Mouse (Mus musculus): ENCODE measurements around the gene Krtap4-13. TPM values are rescaled to one million over a fixed set of nuclear protein-coding genes. Genes with fewer than 3 reads are reported as not detected.
"Not testable (repeated sequence)": the region's sequence is repeated elsewhere in the genome, so short reads cannot be mapped to it uniquely, and the experiment has no call there.

Gene Krtap4-13
- not detected for polyA plus RNA-seq (2017; shearing (Covaris generic))

- not testable (repeated sequence) for ATAC-seq
Observed at GRCm38 (mm10) chr11:99809792-99810191, at the start of gene Krtap4-13. Gene Krtap4-13 (minus strand): TSS chr11:99809892.

GRCm38 (mm10) chr11:99858761-99859160, 49.1 kb upstream of the Krtap4-13 start:
- ATAC-seq: no peak

- ATAC-seq: no peak
Observed at GRCm38 (mm10) chr11:99857617-99858016, 47.9 kb upstream of the Krtap4-13 start, which contains the start of gene Gm11568. Gene Gm11568 (plus strand): TSS chr11:99857917.

- ATAC-seq: no peak
Observed at GRCm38 (mm10) chr11:99854121-99854520, 44.4 kb upstream of the Krtap4-13 start.

- ATAC-seq: no peak
Observed at GRCm38 (mm10) chr11:99851508-99851907, 41.8 kb upstream of the Krtap4-13 start, which contains the start of gene Krtap4-16. Gene Krtap4-16 (minus strand): TSS chr11:99851608.

- ATAC-seq: no peak
Observed at GRCm38 (mm10) chr11:99846746-99847145, 37.1 kb upstream of the Krtap4-13 start.

GRCm38 (mm10) chr11:99842185-99842584, 32.5 kb upstream of the Krtap4-13 start:
- no peak for ATAC-seq

GRCm38 (mm10) chr11:99837966-99838365, 28.3 kb upstream of the Krtap4-13 start, which contains the start of gene 2300003K06Rik:
Gene 2300003K06Rik (minus strand): TSS chr11:99838066.
- ATAC-seq: no peak

- ATAC-seq: not testable (repeated sequence)
Observed at GRCm38 (mm10) chr11:99815566-99815965, 5.9 kb upstream of the Krtap4-13 start, which contains the start of gene Gm11564. Gene Gm11564 (minus strand): TSS chr11:99815666.

- not testable (repeated sequence) for ATAC-seq
Observed at GRCm38 (mm10) chr11:99804346-99804745, 5.3 kb downstream of the Krtap4-13 start, which contains the start of gene Gm11554. Gene Gm11554 (minus strand): TSS chr11:99804446.

- ATAC-seq: not testable (repeated sequence)
Observed at GRCm38 (mm10) chr11:99798832-99799231, 10.9 kb downstream of the Krtap4-13 start, which contains the start of gene Gm11569. Gene Gm11569 (minus strand): TSS chr11:99798932.

GRCm38 (mm10) chr11:99793367-99793766, 16.3 kb downstream of the Krtap4-13 start, which contains the start of gene Gm11596:
Gene Gm11596 (minus strand): TSS chr11:99793467.
- no peak for ATAC-seq

- not testable (repeated sequence) for ATAC-seq
Observed at GRCm38 (mm10) chr11:99784900-99785299, 24.8 kb downstream of the Krtap4-13 start, which contains the start of gene Krtap4-9. Gene Krtap4-9 (plus strand): TSS chr11:99785200.

GRCm38 (mm10) chr11:99780604-99781003, 29.1 kb downstream of the Krtap4-13 start, which contains the start of gene Krtap4-8:
Gene Krtap4-8 (minus strand): TSS chr11:99780704.
- ATAC-seq: no peak

GRCm38 (mm10) chr11:99778401-99778800, 31.3 kb downstream of the Krtap4-13 start:
- ATAC-seq: no peak

GRCm38 (mm10) chr11:99772813-99773212, 36.9 kb downstream of the Krtap4-13 start, which contains the start of gene Gm11595:
Gene Gm11595 (minus strand): TSS chr11:99772913.
- ATAC-seq: not testable (repeated sequence)

GRCm38 (mm10) chr11:99768410-99768809, 41.3 kb downstream of the Krtap4-13 start:
- no peak for ATAC-seq

Other genes starting within 250 kb of the Krtap4-13 start
- gene Krtap3-1, start 243.3 kb downstream of the Krtap4-13 start, polyA plus RNA-seq (2017; shearing (Covaris generic)): not detected
- not detected for gene Krtap1-5, start 228.9 kb downstream of the Krtap4-13 start, polyA plus RNA-seq (2017; shearing (Covaris generic))
- gene Krtap1-4, start 226.2 kb downstream of the Krtap4-13 start, polyA plus RNA-seq (2017; shearing (Covaris generic)): not detected
- gene Krtap1-3, start 218.6 kb downstream of the Krtap4-13 start, polyA plus RNA-seq (2017; shearing (Covaris generic)): not detected
- not detected for gene Krtap9-3, start 211.8 kb downstream of the Krtap4-13 start, polyA plus RNA-seq (2017; shearing (Covaris generic))
- gene Gm11938, start 206.6 kb downstream of the Krtap4-13 start, polyA plus RNA-seq (2017; shearing (Covaris generic)): not detected
- not detected for gene Gm11937, start 199.7 kb downstream of the Krtap4-13 start, polyA plus RNA-seq (2017; shearing (Covaris generic))
- gene Krtap2-4, start 195.0 kb downstream of the Krtap4-13 start, polyA plus RNA-seq (2017; shearing (Covaris generic)): not detected
- gene Gm11562, start 189.5 kb downstream of the Krtap4-13 start, polyA plus RNA-seq (2017; shearing (Covaris generic)): not detected
- gene Krtap4-1, start 181.7 kb downstream of the Krtap4-13 start, polyA plus RNA-seq (2017; shearing (Covaris generic)): not detected
- gene Krtap4-2, start 174.8 kb downstream of the Krtap4-13 start, polyA plus RNA-seq (2017; shearing (Covaris generic)): not detected
- not detected for gene Krtap4-7, start 165.8 kb downstream of the Krtap4-13 start, polyA plus RNA-seq (2017; shearing (Covaris generic))
- not detected for gene Gm11555, start 159.7 kb downstream of the Krtap4-13 start, polyA plus RNA-seq (2017; shearing (Covaris generic))
- not detected for gene Gm11563, start 150.9 kb downstream of the Krtap4-13 start, polyA plus RNA-seq (2017; shearing (Covaris generic))
- gene Krtap4-6, start 143.9 kb downstream of the Krtap4-13 start, polyA plus RNA-seq (2017; shearing (Covaris generic)): not detected
- gene Gm14190, start 119.2 kb downstream of the Krtap4-13 start, polyA plus RNA-seq (2017; shearing (Covaris generic)): not detected
- gene Gm14180, start 75.6 kb downstream of the Krtap4-13 start, polyA plus RNA-seq (2017; shearing (Covaris generic)): not detected
- not detected for gene Gm11595, start 37.0 kb downstream of the Krtap4-13 start, polyA plus RNA-seq (2017; shearing (Covaris generic))
- not detected for gene Krtap4-8, start 29.2 kb downstream of the Krtap4-13 start, polyA plus RNA-seq (2017; shearing (Covaris generic))
- gene Krtap4-9, start 24.7 kb downstream of the Krtap4-13 start, polyA plus RNA-seq (2017; shearing (Covaris generic)): not detected
- not detected for gene Gm11596, start 16.4 kb downstream of the Krtap4-13 start, polyA plus RNA-seq (2017; shearing (Covaris generic))
- not detected for gene Gm11569, start 11.0 kb downstream of the Krtap4-13 start, polyA plus RNA-seq (2017; shearing (Covaris generic))
- gene Gm11554, start 5.4 kb downstream of the Krtap4-13 start, polyA plus RNA-seq (2017; shearing (Covaris generic)): not detected
- gene Gm11564, start 5.8 kb upstream of the Krtap4-13 start, polyA plus RNA-seq (2017; shearing (Covaris generic)): not detected
- not detected for gene 2300003K06Rik, start 28.2 kb upstream of the Krtap4-13 start, polyA plus RNA-seq (2017; shearing (Covaris generic))
- not detected for gene Krtap4-16, start 41.7 kb upstream of the Krtap4-13 start, polyA plus RNA-seq (2017; shearing (Covaris generic))
- not detected for gene Gm11568, start 48.0 kb upstream of the Krtap4-13 start, polyA plus RNA-seq (2017; shearing (Covaris generic))
- not detected for gene Gm11559, start 54.6 kb upstream of the Krtap4-13 start, polyA plus RNA-seq (2017; shearing (Covaris generic))
- not detected for gene Krtap9-1, start 63.5 kb upstream of the Krtap4-13 start, polyA plus RNA-seq (2017; shearing (Covaris generic))
- not detected for gene Gm11567, start 69.3 kb upstream of the Krtap4-13 start, polyA plus RNA-seq (2017; shearing (Covaris generic))
- gene Krtap31-1, start 98.0 kb upstream of the Krtap4-13 start, polyA plus RNA-seq (2017; shearing (Covaris generic)): not detected
- gene Gm11565, start 104.9 kb upstream of the Krtap4-13 start, polyA plus RNA-seq (2017; shearing (Covaris generic)): not detected
- gene Krtap31-2, start 126.4 kb upstream of the Krtap4-13 start, polyA plus RNA-seq (2017; shearing (Covaris generic)): not detected
- gene Krtap9-5, start 138.6 kb upstream of the Krtap4-13 start, polyA plus RNA-seq (2017; shearing (Covaris generic)): not detected
- gene Krtap29-1, start 169.2 kb upstream of the Krtap4-13 start, polyA plus RNA-seq (2017; shearing (Covaris generic)): not detected
- not detected for gene Krtap16-1, start 176.7 kb upstream of the Krtap4-13 start, polyA plus RNA-seq (2017; shearing (Covaris generic))
- gene Krtap17-1, start 184.1 kb upstream of the Krtap4-13 start, polyA plus RNA-seq (2017; shearing (Covaris generic)): not detected
- gene Krt33a, start 206.3 kb upstream of the Krtap4-13 start, polyA plus RNA-seq (2017; shearing (Covaris generic)): not detected
- gene Krt33b, start 220.0 kb upstream of the Krtap4-13 start, polyA plus RNA-seq (2017; shearing (Covaris generic)): not detected
- not detected for gene Krt34, start 231.7 kb upstream of the Krtap4-13 start, polyA plus RNA-seq (2017; shearing (Covaris generic))
- not detected for gene Krt31, start 240.7 kb upstream of the Krtap4-13 start, polyA plus RNA-seq (2017; shearing (Covaris generic))

All from activated CD4-positive, CD25-positive, alpha-beta regulatory T cell, adult 4 months (primary cell).